Mouse (Mus musculus): ENCODE results near the gene Tiam1.
"Not testable (repeated sequence)": the region's sequence is repeated elsewhere in the genome, so short reads cannot be mapped to it uniquely, and the experiment has no call there.

Tiam1 gene

DNA sequence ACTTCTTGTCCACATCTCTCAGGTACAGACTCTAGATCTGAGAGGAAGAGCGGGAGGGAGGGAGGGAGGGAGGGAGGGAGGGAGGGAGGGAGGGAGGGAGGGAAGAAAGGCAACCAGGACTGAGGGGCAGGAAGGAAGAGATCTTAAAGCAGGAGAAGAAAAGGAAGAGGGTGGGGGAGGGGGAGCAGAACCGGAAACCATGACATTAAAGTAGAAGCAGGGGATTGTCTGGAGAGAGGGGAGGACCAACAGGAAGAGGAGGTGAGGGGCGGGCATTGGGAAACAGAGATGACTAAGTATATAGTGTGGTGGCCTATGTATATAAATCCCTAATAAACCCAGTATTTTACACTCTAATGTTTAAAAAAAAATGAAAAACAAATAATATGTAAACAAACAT is 34.1 kb downstream of the Tiam1 start:
- no peak for ATAC-seq (ENCODE audit: low TSS enrichment)

DNA sequence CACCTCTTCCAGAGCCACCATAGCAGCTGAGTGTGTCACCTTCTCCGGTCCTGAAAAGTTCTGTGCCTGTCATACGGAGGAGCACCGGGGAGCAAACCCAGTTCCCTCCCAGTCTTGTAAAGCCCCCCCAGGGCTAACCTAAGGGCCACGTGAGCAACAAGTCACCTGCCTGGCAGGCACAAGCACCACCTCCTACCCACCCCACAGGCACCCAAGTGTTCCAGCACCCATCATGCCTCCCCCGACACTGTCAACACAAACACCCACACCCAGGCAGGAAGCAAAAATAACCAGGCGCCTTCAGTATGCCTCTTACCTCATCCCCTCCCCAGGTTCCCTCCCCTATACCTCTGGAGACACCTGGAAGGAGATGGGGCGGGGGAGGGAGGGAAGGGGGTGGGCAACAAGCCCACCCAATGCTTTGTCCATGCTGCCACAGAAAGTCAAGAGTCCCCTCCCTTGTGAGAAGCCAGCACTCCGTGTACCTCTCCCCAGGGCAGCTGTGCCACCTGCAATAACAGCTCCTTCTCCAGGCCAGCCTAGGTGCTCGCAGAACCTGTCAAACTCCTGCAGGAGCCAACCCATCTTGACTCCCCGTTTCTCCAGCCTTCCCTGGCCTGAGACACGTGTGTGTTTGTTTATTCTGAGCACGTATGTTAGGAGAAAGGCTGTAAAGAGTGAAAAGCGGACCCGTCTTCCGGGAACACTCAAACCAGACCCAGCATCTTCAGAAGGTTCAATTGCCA is 38.7 kb downstream of the Tiam1 start:
- ATAC-seq (ENCODE audit: low TSS enrichment): peak; percentile 89

DNA sequence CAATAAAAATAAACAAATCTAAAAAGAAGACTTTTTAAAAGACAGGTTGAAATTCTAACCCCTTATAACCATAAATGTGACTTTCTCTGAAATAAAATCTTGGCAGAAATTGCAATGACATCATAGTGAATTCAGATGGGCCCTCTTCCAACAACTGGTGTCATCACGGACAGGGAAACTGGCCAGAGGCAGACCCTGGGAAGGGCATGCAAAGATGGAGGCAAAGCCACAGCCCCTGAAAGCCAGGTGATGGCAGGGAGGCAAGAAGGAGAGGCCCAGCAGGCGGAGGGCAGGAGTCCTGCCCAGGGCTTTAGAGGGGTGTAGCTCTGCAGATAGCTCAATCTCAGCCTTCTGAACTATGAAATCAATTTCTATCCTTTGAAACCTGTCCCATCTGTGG is 39.8 kb downstream of the Tiam1 start:
- no peak for ATAC-seq (ENCODE audit: low TSS enrichment)

DNA sequence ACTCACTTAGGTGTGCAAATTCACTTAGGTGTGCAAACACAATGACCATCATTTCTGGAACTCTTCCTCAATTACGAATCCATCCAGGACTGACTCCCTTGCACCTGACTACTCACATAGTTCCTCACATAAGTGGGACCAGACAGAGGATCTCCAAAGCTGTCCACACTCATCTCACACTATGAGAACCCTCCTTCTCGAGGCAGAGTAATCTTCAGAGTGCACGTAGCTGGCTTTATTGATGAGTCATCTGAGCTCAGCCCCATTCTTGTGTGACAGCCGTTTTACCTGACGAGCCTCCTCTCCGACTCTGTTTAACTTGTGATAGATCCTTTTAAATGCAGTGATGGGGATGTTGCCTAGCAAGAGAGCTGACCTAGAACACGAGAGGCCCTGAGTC is 41.0 kb downstream of the Tiam1 start:
- no peak for ATAC-seq (ENCODE audit: low TSS enrichment)

DNA sequence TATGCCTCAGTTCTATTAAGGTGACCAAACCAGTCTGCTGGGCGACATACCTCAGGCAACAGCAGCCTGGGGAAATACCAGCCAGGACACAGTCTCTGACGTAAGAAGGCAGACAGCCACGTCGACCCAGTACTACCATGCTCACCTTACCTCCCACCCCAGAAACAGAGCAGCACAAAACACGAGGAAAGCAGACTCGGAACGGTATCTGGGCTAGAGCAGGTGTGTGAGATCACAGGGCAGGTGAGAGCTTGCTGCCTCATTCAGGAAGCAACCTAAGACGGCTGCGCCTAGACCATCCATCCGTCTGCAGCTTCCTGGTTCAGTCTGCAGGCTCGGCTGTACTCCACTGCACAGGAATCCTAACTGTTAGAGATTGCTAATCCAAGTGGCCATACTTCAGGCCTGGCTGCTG is 45.4 kb downstream of the Tiam1 start:
- ATAC-seq (ENCODE audit: low TSS enrichment): no peak

DNA sequence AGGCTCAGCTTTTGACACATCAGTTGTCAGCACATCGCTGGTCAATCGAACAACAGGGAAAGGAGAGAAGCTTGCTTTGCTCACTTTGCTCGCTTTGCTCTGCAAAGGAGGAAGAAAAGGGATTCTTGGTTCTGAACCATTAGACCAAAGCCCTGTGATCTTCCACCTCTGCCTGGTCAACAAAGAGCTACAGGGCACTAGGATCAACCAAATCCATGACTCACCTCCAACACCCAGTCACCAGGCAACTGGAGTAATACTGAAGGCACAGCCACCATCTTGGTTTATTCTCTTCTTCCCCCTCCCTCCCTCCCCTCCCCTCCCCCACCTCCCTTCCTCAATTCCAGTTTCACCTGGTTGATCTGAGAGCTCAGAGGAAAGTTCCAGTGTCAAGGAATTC is 45.8 kb downstream of the Tiam1 start:
- ATAC-seq (ENCODE audit: low TSS enrichment): no peak

DNA sequence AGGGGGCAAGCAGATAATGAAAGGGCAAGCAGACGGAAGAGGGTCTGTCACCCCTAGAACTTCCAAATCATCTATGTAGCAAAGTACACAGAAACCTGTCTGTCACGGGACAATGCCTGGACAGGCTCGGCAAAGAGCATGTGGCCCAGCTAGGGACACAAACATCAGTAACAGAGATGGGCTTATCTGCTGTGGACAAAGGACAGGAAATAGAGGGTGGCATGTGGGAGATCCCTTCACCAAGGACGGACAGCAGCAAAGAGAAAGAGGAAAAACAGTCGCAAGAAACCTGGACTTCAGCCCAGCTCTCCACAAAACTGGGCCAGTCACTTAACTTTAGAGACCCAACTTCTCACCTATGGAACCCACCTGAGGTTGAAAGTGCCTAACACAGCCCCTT is 47.6 kb downstream of the Tiam1 start:
- no peak for ATAC-seq (ENCODE audit: low TSS enrichment)

DNA sequence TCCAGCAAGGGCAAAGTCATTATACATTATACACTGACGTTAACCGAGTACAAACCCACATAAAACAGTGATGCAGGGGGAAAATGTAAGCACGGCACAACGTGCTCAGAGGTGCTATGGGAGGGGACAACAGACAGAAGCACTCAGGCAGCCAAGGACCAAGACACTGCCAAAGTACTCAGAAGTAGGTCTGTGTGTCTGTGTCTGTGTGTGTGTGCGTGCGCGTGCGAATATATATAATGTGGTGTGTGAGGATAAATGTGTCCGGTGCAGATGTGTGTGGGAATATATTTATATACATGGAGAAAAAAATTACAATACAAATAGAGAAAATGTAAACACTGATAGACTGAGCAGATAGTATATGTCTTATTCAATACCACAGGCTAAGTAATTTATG is 50.6 kb downstream of the Tiam1 start:
- peak; percentile 11; the same call in 1 of the 2 replicates for ATAC-seq (ENCODE audit: low TSS enrichment)

DNA sequence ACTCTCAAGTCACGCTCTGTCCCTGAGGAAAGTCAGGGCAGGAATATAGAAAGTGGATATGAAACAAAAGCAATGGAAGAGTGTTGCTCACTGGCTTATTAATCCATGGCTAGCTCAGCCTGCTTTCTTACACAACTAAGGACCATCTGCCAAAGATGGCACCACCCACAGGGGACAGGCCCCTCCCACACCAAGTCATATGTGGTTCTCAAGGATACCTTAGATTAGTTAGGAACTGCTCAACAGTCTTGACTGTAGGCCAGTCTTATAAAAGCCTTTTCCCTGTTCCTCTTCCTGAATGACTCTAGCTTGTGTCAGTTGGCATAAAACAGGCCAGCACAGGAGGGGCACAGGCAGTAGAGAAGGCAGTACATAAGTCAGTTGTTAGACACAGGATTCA is 51.7 kb downstream of the Tiam1 start:
- no peak for ATAC-seq (ENCODE audit: low TSS enrichment)

DNA sequence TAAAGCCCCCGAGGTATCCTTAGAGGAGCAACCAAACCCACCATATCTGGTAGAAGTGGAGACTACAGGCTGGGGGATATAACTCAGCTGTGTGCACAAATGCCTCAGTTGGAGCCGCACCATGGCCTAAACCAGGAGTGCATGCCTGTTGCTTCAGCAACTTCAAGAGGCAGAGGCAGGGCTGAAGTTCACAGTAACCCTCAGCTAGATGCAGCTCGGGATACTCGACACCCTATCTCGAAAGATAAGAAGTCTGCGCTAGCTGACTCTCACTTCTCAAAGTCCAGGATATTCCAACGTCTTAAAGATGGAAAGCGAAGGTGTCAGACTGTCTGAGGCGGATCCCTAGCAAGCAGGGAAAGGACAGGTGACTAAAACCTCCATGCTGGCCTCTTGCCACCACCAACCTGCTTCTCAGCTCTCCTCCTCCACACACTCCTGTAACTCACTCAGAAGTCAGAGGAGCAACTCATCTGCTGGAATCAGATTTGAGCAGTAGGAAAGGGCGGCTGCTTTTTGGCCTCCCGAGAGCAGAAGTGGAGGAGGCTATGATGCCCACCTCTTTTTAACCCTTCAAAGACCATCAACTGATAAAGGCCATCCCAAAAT is 52.4 kb downstream of the Tiam1 start:
- ATAC-seq (ENCODE audit: low TSS enrichment): no peak

DNA sequence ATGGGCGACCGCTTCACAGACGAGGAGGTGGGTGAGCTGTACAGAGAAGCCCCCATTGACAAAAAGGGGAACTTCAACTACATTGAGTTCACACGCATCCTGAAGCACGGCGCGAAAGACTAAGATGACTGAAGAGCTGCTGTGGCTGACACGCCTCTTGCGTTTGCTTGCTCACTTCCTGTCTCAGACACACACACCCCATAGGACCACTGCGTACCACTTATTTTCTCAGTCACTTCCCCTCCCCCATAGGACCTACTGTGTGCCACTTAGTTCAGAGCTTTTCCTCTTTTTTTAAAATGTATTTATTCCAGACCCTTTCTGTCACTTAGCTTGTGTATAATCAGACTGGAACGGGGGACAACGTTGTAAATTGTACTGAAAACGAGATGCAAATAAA is 53.2 kb downstream of the Tiam1 start:
- no peak for ATAC-seq (ENCODE audit: low TSS enrichment)

DNA sequence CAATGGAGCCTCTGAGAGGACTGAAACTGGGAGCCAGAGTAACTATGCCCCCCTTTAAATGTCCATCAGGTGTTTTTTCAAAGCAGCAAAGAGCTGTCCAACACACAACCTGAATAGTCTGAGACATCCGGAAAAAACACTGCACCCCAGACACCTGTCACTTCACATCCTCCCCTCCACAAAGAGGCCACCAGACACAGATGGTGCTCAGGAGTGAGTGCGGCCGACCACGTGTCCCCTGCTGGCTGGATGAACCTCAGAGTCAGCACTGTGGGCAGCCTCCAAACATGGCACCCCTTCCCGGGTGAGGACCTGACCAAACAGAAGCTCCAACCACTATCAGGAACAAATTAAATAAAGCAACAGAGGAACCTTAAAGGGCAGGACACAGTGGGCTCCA is 56.3 kb downstream of the Tiam1 start:
- ATAC-seq (ENCODE audit: low TSS enrichment): no peak

DNA sequence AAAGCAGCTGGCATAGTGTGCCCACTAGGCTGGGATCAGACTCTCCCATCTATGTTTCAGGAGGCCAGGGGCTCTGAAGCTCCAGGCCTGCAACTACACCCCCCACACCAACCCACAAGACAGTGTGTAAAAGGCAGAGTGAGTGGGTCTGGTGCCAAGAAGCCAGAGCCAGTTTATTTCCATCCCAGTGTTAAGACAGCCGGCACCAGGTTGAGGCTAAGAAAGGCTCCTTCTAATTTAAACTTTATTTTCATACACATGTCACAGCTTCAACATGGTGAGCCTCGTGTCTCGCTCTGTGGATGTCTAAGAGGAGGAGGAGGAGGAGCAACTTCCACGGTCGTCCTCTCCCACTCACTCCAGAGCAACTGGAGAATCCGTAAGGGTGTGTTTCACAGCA is 57.5 kb downstream of the Tiam1 start:
- peak; percentile 97 for ATAC-seq (ENCODE audit: low TSS enrichment)

DNA sequence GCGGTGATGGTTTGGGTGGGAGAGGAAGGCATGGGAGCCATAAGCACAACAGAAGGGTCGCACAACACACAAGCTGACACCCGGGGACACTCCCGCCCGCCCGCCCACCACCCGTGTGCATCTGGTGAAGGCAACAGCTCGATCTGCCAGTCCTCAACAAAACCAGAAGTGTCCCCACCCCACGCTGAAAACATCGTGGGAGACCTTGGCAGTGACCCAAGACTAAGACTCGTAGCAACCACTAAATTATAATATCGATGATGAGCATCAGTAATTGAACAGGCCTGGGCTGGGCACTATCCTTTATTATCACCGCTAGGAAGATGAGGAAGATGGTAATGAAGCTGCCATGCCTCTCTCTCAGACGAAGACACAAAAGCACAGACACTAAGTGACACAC is 58.0 kb downstream of the Tiam1 start:
- no peak; the same call in 1 of the 2 replicates for ATAC-seq (ENCODE audit: low TSS enrichment)

DNA sequence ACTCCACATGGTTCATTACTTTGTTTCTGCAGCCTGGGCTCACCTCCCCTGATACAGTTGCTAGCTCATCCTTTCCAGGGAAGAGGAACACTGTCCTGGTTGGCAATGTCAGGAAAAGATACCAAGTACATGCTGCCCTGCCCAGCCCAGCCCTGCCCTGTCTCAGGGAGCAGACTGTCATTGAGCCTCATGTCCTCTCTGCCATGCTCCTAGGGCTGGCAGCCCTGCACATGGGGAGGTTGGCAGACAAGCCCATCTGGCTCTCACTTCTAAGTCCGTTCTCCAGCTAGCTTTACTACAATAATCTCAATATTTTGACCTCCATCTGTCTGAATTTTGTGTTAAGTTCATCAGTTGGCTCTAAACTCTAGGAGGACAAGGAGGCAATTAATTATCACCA is 62.4 kb downstream of the Tiam1 start:
- ATAC-seq (ENCODE audit: low TSS enrichment): no peak

DNA sequence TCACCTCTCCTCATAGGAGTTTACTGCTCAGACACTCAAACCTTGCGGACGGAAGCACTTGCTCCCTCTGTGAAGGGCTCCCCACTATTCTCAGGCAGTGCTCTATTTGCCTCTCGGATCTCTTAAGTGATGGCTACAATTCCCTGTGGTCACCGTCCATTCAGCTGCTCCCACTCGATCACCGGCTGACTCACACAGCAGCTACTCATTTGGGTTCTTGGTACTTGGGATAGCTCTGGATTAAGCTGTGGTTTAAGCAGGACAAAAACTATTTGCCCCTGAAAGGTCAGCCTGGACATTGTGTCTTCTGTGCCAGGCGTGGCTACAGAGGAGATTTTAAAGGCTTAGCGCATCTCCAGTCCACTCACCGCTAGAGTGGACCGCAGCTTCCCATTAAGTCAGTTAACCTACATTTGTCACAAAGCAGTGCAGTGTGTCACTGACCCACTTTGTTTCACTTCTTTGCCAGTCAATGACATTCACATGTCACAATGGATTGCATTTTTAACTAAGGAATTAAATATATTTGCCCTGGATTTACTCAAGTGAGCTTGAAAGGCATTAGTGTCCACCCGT is 64.7 kb downstream of the Tiam1 start:
- no peak for ATAC-seq (ENCODE audit: low TSS enrichment)

DNA sequence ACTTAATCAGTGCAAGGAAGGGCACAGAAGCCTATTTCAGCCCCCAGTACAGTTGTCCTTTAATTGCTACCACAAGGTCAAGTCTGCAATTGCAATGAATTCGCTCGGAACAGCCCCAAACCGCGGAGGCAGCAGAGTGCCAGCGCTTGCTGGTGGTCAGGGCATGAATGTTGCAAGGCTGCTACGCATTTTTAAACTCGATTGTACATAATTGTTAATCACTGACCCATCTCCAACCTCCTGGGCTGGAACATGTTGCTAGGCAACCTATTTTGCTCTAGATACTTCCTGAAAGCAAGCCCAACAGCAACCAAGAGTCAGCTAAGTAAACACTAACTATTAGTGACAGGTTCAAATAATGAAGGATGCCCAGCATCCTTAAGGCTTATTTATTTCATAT is 70.1 kb downstream of the Tiam1 start:
- no peak for ATAC-seq (ENCODE audit: low TSS enrichment)

DNA sequence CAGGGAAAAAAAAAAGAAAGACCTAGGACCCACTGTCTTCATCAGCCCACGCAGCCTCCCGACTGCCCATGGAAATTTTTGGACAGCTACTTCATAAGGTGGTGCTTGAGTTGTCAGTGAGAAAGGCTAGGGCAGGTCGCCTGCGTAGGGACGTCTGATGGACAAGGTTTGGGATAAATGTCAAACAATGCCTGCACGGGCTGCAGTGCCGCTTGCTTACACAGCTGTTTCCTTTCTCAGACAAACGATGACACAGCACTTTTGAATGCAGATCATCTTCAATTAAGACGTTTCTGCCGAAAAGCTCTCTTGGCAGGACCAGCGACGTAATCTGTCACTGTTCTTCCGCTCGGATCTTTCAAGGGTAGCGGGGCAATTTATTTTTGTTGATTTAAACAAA is 70.9 kb downstream of the Tiam1 start:
- ATAC-seq (ENCODE audit: low TSS enrichment): 0 out of 2 replicates have a peak, but pooled peaks have one; percentile 2

DNA sequence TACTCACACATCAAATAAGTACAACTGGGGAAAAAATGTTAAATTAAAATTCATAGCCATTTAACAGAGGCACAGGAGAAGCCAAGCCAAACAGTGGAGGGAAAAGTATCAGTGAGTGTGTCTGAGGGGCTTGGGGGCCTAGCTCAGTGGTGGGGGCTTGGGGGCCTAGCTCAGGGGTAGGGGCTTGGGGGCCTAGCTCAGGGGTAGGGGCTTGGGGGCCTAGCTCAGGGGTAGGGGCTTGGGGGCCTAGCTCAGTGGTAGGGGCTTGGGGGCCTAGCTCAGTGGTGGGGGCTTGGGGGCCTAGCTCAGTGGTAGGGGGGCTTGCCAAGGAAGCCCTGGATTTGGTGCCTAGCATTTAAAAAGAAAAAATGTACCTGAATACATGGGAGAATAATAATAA is 72.4 kb downstream of the Tiam1 start:
- ATAC-seq (ENCODE audit: low TSS enrichment): not testable (repeated sequence)

DNA sequence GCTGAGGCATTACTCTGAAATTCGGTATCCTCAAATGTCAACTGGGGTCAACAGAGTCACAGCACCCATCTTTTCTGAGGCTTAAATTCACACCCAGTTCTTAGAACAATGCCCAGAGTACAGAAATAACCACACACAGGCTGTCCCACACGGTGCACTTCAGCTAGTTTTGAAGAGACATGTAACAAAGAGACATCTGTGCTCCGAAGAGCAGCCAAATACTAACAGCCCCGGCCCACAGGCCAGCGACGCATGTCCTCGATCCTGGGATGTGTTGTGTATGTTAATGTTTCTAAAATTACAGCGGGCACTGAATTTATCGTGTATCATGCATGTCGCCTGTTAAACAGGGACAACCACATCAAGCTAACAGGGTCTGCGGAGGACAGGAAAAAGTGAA is 73.5 kb downstream of the Tiam1 start:
- peak; percentile 46 for ATAC-seq (ENCODE audit: low TSS enrichment)

DNA sequence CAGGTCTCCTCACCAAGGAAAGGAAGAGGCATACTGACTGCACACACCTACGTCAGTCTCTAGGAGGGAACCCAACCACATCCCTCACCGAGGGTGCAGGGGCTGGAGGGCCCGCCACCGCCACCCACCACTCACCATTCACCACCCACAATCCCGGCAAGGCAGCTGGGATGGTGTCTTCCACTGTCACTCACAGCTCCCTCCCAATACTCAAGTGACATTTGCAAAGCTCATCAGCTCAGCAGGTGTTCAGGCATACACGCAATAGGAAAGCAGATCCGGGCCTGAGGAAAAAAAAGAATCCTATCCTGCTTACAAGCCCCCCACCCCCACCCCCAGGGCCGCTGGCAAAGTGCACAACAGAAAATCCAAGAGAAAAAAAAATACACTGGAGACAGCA is 74.4 kb downstream of the Tiam1 start:
- ATAC-seq (ENCODE audit: low TSS enrichment): peak; percentile 45

DNA sequence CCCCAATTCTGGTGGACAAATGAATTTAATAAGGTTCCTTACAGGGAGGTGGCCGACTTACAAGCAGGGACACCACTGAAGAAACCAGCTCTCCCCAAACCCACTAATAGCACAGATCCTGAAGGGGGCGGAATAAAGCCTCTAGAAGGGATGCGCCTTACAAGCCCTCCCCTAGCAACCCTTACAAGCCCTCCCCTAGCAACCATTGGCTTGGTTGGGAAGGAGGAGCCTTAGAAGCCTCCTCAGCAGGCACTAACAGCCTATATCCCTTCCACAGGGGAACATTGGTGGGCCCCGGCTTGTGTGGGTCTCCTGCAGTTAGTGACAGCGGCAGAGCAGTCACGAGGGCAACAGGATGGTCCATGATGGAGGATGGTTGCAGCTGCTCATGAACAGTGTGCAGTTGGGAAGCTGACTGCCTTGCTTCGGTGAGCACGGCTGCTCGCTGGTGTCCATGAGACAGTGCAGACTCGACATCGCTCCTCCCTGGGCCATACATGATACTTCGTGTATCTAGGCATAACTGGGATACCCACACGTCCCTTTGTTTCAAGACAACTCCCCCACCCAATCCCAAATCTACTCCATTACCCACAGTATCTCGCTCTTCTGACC is 90.6 kb downstream of the Tiam1 start:
- peak; percentile 92 for ATAC-seq (ENCODE audit: low TSS enrichment)

DNA sequence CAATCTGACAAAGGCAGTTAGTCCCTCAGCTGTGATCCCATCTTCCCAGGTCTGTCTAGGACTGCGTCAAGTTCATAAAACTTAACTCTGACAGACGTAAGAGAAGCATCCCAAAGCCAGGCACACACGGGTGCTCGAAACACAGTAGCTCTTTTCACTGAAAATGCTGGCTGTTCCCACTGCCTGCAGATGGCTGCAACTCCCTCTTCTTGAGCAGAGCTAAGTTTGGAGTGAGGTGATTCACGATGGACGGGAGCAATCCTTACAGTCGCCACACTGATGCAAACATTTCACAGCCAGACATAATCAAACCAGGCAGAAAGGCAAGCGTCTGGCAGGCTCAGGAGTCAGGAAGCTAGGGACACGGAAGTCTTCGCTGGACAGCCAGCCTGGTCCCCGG is 91.2 kb downstream of the Tiam1 start:
- ATAC-seq (ENCODE audit: low TSS enrichment): peak; percentile 89
